Mouse (Mus musculus) layer of hippocampus, adult 9-10 months (tissue): Measurements from ENCODE around the gene Atp6v1c2.
A peak's percentile ranks its signal among the peaks of the same experiment; 100 is the strongest.

ENCODE experiments used
- DNase-seq: peaks from one replicate; pipeline ENCODE4 v3.0.0; 2022; ENCODE audit warnings: low spot score

Gene Atp6v1c2

DNA sequence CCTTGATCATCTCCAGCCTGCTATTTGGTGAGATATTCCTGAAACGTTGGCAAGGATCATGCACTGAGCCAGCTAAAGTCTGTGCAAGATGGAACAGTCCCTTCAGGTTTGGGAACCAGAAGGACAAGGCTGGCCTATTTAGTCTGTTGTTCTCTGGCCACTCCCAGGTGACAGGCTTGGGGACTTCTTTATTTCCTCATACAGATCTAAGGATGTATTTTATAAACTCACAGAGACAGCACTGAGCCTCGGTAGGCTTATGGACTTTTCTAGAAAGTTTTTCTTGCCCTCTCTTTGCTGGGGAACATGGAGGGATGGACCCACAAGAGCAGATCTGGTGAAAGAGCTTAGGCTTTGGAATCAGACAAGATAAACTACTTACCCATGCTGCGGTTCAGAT is at the start of gene Atp6v1c2:
Atp6v1c2 (minus strand) TSS at position 101 of the 400 bp plus-strand sequence.
- DNase-seq = no peak

DNA sequence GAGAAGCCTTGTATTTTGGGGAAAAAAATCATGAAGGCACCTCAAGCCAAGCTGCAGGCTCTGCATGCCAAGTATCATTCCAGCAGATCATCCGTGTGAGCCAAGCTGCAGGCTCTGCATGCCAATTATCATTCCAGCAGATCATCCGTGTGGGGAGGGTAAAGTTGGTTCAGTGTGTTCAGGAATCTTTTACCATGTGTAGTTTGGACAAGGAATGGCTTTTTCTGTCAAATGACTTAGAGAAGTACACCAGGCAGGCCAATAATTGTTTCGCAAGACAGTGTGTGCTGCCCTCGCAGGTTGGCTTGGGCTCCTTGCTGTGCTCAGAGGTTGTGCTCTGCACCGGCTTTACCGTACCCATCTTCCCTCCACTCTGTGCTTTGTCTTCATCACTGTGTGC is 47.4 kb upstream of the Atp6v1c2 start:
- no peak for DNase-seq

DNA sequence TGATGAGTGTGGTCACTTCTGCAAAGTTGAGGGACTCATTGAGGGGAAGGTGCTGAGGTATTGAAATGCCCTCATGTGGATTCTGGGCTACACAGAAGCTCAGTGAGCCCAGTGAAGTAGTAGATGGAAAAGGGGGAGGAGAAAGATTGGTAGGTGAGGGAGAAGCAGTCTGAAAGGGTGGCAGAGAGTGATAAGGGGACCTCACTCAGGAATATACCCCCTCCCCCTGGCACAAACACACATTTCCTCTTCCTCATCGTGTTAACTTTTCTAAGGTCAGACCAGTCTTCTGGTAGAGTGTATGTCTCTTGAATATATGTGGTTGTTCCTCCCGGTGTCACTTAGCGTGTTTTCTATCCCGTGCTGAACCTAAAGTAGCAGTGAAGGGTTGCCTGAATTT is 46.1 kb upstream of the Atp6v1c2 start:
- DNase-seq = no peak

DNA sequence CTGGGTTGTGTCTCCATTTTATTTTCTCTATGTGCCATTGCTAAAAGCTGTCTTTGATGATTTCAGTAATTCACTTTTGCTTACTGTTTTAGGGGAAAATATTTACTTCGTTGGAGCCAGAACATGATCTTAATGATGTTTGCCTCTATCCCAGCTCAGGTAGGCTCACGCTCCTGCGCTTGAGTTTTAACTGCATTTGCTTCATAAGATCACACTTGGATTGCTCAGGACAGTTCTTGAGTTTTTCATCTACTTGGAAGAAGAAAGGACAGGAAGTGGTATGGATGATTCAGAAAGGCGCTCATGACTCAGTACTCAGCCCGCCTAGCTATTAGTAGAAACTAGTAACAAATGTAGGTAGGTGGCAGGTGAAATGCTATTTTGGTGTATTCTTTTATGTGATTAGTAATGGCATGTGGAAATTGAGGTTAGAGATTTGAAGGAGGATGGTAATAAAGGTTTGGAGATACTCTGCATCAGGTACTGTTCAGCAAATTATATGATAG is 44.4 kb upstream of the Atp6v1c2 start:
- no peak for DNase-seq

DNA sequence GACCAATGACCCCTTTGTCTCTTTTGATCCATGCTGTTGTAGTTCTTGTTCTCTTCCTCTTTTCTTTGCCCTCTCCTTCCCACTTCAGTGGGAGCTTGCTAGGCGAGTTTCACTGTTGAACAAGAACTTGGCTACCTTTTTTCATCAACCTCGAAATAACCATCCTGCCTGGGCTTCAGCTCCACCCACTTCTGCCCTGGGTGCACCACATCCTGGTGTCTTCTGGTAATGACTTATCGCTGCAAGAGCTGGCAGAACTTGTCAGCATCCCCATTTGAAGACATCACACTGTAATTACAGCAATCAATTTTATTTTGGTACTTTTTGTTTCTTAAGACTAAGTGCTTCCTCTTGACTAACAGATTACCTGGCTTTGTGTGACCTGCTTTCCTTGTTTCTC is 43.5 kb upstream of the Atp6v1c2 start:
- no peak for DNase-seq

DNA sequence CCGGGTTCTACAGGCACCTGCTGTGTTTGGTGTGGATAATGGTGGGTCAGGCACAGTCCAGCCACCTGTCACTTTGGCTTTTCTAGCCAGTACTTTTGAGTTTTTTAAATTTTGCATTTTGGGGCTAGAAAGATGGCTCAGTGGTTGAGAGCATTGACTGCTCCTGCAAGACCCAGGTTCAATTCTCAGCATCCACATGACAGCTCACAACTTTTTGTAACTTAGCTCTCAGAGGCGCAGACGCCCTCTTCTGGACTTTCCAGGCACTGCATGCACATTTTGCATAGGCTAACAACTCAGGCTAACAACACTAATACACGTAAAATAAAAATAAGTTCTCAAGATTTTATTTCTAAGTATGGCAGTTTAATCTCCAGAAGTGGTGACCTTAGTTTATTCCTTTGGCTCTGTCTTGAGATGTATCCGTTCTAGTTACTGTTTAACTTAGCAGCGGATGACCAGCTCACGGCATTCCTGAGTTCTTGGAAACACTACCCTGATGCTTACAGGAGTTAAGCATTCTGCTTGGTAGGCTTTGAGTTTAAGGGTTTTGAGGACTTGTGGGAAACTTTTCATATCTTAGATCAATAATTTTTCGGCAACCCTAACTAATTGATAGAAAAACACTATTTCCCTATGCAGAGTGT is 42.6 kb upstream of the Atp6v1c2 start:
- no peak for DNase-seq

DNA sequence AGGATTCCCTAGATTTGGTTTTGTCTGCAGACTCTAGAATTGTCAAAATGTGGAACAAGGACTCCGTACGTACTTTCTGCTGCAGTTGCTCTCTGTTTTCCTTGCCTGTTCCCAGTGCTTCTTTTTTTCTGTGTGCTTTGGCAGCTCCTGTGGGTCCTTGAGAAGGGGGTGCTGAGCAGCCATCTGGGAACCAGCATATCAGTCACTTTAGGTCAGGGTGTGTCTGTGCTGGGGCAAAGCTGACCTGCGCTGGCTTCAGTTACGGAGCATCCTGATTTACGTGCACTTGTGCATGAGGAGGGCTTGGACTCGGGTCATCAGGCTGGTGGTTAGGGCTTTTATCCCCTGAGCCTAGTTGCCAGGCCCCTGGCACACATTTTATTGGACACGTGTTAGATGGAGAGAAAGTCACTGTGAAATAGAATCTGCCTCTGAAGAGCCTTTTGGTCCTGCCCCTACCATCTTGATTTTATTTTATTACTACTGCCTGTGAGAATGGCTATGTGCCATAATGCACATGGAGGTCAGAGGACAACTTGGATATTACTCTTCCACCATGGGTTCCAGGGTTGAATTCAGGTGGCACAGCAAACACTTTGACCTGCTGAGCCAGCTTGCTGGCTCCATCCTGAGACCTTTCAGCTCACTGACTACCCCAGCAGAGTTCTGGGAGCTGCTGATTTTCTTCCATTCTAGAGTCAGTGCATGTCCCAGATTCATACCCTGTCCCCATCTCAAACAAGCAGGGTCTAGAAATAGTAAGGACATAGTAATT is 40.6 kb upstream of the Atp6v1c2 start:
- no peak for DNase-seq

DNA sequence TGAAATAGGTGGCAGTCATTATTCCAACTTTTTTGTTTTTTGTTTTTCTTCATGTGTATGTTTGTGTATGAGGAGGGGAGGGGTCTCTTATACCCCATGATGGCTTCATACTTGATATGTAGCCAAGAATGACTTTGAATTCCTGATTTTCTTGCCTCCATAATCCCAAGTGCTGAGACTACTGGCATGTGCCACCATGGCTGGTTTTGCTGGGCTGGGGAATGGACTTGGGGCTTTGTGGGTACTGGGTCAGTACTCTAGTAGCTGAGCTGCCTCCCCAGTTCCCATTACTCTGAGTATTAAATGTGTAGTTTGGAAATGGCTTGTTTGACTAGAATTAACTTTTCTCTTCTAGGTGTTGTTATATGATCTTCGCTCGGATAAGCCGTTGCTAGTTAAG is 40.0 kb upstream of the Atp6v1c2 start:
- DNase-seq = no peak

DNA sequence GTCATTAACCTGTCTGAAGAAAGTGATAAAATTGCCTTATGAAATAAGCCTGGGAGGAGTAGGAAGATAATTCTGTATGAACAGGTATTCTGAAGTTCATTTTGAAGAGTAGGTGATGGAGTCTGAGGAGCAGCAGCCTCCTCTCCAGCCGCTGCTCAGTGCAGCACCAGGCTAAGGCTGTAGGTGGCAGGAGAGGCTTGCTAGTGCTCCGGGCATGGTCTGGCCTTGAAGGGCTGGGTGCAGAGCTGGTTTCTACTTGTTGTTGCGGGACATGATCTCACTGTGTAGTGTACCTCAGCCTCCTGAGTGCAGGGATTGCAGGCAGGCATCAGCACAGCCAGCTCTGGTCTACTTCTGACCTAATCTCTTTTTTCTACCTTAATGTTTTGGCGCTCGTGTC is 37.8 kb upstream of the Atp6v1c2 start:
- DNase-seq = peak; percentile 21

DNA sequence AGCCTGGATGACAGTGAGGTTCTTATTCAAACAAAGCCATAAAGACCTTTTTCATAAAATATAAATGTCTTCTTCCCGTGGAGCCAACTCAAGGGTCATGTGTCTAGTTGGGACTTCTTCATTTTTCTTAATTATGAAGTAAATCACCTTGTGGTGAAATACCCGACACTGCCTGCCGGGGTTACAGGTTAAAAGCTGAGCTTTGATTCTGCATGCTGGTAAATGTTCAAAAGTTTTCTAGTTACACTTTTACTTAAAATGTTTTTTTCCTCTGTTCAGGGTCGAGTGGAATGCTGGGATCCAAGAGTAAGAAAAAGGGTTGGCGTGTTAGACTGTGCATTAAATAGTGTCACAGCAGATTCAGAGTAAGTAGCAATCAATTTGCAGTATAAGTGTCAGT is 33.2 kb upstream of the Atp6v1c2 start:
- DNase-seq = no peak

DNA sequence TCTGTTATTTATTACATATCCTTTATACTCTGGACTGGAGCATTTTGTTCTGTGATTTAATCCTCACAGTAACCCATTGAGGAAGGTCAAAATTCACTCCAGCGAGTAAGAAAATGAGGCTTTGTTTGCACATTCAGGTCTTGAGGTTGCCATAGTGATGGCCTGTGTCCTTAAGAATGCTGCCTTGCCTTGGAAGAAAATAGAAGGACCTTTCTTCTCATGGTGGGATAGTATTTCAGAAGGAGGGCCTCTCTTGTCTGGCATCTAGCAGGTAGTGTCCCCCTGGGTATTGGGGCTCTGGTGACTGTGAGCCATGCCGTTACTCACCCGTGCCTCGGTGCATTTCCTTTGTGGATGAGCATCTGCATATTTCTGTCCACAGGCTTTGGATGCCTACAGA is 31.5 kb upstream of the Atp6v1c2 start:
- DNase-seq = no peak

DNA sequence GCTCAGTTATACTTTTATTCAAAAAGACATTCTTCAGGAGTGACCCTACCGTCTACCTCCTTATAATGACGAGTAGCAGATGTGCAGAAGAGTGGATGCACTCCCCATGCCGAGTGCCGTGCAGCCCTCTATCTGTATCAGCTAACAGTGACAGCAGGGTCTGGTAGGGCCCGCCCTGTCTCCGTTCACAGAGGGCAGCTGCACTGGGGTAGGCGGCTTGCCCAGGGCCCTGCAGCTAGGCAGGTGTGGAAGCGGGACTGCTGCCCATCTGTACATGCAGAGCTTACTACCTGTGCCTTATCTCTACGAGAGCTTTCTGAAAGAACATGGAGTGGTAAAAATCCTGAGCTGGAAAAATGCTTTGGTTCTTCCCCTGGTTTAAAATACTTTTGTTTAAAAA is 30.9 kb upstream of the Atp6v1c2 start:
- DNase-seq = no peak

DNA sequence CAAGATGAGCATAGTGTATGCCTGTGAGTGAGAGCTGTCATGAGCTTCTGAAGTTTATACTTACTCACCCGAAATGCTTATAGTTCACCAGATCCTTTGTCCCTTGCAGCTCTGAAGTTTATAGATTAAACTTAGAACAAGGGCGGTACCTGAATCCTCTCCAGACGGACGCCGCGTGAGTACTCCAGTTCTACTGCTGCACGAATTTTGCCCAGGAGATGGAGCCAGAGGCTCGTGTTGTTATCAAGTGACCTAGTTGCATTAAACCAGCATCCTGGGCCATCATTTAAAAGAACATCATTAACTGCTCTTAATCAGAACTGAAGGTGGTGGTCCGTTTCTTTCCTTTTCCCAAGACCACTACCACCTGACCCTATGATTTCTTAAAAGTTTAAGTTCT is 29.8 kb upstream of the Atp6v1c2 start:
- DNase-seq = no peak

DNA sequence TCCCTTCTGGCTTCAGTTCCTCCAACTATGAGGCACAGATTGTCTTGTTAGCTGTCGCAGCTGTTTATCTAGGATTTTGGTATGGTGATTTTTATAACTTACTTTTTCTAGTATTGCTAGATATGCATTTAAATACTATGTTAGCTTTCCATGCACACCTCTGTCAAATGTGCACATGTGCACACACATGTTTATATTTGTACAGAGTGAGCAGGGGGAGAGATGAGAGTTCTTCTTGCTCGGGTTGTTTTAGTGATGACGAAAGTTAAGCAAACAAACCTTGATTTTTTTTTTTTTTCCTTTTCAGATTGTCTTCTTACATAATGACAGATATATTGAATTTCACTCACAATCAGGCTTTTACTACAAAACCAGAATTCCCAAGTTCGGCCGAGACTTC is 28.6 kb upstream of the Atp6v1c2 start:
- no peak for DNase-seq

DNA sequence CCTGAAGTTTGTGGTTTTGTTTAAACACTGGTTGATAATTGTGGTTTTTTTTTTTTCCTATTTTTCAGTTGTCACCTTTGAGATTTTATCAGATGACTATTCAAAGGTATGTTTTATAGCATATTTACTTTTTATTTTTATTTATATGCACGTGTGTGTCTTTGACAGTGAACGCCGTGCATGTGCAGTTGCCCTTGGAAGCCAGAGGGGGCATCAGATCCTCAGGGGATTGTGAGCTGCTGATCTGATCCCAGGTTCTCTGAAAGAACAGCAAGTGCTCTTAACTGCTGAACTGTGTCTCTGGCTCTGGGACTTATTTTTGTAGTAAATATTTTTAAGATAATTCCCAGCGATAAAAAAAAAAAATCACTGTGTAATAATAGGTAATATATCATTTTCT is 27.7 kb upstream of the Atp6v1c2 start:
- DNase-seq = no peak

DNA sequence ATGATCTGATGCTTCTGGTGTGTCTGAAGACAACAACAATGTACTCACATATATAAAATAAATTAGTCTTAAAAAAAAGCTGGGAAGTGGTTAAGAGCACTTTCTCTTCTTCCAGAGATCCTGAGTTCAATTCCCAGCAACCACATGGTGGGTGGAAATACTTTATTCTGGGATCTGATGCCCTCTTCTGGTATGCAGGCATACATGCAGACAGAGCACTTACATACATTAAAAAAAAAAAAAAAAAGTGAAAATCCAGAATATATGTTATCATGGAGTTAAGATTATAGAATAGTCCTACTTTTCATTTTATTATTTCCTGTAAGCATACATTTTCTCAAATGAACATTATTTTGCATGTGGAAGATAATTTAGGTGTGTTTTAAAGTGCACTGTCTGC is 20.9 kb upstream of the Atp6v1c2 start:
- no peak for DNase-seq

DNA sequence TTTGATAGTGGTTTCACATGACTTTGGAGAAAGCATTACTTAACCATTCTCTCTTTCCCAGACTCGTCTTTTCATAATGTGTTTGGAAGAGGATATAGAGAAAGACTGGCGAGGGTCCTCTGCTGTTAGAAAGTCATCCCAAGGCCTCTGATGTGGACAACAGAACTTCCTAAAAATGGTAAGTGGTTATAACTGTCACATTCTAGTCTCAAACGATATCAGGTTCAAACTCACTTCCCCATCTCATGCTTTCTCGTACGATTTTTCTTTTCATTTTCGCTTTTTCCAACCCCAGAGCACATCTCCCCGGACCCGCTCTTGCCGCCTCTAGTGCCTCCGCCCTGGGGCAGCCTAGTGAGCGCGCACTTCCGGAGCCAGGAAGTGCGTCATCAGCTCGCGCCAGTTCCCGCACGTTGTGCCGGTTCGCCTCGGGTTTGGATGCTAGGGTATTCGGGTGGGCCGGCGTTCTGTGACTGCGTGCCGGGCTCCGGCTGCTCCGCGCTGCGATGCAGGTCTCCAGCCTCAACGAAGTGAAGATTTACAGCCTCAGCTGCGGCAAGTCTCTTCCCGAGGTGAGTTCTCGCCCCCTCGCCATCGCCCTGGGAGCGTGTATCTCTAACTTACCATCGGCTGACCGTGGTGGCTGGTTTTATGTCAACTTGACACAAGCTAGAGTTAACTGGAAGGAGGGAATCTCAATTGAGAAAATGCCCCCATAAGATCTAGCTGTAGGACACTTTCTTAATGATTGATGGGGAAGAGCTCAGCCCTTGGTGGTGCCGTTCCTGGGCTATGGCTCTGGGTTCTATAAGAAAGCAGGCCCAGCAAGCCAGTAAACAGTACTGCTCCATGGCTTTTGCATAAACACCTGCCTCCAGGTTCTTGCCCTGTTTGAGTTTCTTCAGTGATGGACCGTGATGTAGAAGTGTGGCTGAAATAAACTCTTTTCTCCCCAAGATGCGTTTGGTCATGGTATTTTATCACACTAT is 19.2 kb upstream of the Atp6v1c2 start, which contains the start of gene Nol10:
Nol10 (plus strand) TSS at position 411 of the 989 bp plus-strand sequence.
- peak; percentile 55 for DNase-seq

DNA sequence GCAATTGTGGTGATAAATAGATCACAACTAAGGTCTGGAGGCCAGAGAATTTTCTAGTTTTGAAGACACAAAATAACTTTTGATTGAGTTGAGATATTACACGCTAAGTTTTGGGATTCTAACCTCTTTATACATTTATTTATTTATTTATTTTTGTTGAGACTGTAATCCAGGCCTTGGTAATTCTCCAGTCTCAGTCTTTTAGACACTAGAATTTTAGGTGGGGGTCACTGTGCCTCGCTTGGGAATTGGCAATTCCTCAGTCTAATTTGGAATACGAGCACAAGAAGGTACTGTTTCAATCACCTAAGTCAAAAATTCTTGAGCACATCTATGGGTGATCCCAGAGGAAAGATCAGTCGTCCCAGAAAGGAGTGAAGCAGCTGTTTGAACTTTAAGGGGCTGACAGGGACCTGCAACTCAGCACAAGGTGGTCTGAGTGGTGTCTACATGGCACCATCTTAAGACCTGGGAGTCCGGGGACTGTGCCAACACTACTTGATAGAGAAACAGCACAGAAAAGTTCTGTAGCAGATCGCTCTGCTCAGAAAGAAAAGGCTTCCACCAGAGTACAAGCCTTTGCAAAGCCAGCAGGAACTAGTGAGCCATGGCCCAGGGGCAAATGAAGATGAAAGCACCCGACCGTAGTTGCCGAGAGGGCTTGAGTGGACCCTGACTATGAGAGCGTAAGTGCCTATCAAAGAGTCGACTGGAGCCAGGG is 18.3 kb upstream of the Atp6v1c2 start:
- no peak for DNase-seq

DNA sequence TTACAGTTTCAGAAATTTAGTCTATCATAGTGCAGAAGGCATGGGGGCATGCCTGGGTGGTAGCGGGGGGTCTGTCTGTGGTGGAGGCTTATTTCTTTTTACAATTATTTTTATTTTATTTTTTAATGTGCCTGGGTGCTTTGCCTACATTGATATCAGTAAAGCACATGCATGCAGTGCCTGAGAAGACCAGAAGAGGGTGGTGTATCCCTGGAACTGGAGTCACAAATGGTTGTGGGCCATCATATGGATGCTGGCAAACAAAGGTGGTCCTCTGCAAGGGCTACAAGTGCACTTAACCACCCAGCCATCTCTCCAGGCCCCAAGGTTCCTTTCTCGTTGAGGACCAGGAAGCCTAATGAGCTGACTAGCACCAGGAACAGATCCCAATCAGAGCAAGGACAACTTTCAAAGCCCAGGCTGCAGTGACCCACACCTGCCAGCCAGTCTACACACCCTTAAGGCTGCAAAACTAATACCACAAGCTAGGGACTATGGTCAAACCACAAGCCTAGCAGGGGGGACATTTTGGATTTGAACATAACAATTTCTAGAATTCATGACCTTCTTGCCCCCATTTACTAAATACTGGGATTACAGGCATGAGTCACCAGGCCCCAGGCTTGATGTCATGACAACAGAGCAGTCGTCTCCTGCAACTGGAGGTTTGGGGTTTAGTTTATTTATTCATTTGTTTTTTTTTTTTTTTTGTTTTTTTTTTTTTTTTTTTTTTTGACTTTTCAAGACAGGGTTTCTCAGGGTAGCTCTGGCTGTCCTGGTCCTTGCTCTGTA is 10.2 kb upstream of the Atp6v1c2 start:
- DNase-seq = no peak

DNA sequence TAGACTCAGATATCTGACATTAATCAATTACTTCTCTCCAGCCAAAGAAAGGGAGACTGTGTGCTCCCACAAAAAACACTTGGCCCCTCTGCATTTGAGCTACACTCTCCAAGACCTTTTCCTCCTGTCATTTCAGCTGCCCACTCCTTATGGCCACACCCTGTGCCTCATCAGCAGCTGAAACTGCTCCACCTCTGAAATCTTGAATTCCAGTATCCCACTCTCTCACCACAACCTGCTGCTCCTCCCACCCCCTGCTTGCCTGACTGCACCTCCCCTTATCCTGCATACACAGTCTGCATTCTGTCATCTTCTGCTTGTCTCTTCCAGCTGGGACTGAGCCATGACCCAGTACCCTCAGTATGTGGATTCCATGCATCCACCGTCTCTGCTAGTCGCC is 9.2 kb upstream of the Atp6v1c2 start:
- DNase-seq = no peak

DNA sequence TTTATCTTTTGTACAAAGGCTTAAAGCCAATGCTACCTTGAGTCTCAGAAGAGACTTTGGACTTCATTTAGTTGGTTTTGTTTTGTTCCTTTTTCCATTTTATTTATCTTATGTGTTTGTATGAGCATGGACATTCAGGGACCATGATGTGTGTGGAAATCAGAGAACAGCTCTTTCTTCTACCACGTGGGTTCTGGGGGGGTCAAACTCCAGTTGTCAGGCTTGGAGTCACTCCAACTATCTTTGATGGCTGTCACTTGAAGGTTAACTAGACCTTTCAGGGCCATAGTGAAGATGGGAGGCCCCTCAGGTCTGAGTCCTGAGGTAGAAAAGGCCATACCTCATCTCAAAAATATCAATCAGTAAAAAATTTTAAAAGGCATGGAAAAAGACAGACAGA is 4.3 kb upstream of the Atp6v1c2 start:
- no peak for DNase-seq
